Mouse (Mus musculus): ENCODE measurements at regions not wholly inside any gene's neighbourhood (a gene's known extent, or its start where the extent isn't known, plus 50 kb on each side); places are given as distances from the start of the nearest gene placed in this dataset.

- Histone ChIP-seq H3K4me1 (ENCODE audit: insufficient read depth, low read length) (no peaks in the 10 kb centered on the region), H3K27ac (no peak overlapping the region), H3K4me3 (ENCODE audit: low read length) (no peak overlapping the region), H3K4me2 (ENCODE audit: low read depth, low read length) (no peak overlapping the region), H3K36me3 (ENCODE audit: insufficient read depth, low read length) (no peaks in the 10 kb centered on the region), H3K9ac (replicated peaks; ENCODE audit: low read length) (no peak overlapping the region), H3K27me3 (ENCODE audit: insufficient read depth, low read length) (no peaks in the 10 kb centered on the region), H3K9me3 (ENCODE audit: low read length) (no peaks in the 10 kb centered on the region)
- DNase-seq (ENCODE audit: low spot score) = peak; percentile 27
- 53% methylated on average over 6 of the region's 6 CpGs for WGBS
- ATAC-seq = no peak
- no peak for TF ChIP-seq CTCF (IDR thresholded peaks at IDR 0.05; ENCODE audit: low read depth)
Observed at GRCm38 (mm10) chr17:60018752-60019323, 1005.7 kb upstream of the Nudt12 start.

- Histone ChIP-seq H3K9ac (replicated peaks; ENCODE audit: low read length) (no peak overlapping the region), H3K9me3 (ENCODE audit: low read length) (no peaks in the 10 kb centered on the region), H3K27me3 (ENCODE audit: insufficient read depth, low read length) (no peaks in the 10 kb centered on the region), H3K4me1 (ENCODE audit: insufficient read depth, low read length) (no peaks in the 10 kb centered on the region), H3K4me3 (ENCODE audit: low read length) (no peak overlapping the region), H3K36me3 (ENCODE audit: insufficient read depth, low read length) (no peaks in the 10 kb centered on the region), H3K4me2 (ENCODE audit: low read depth, low read length) (no peak overlapping the region), H3K27ac (no peak overlapping the region)
- WGBS = 73% methylated on average over 4 of the region's 4 CpGs
- ATAC-seq (no peak), DNase-seq (ENCODE audit: low spot score) (no peak)
- no peak for TF ChIP-seq CTCF (IDR thresholded peaks at IDR 0.05; ENCODE audit: low read depth)
Observed at GRCm38 (mm10) chr17:59997952-59998351, 984.8 kb upstream of the Nudt12 start.

GRCm38 (mm10) chr17:59979325-59979880 is 966.2 kb upstream of the Nudt12 start:
- ATAC-seq = no peak
- no peak overlapping the region for H3K27ac ChIP-seq
- H3K9ac ChIP-seq (replicated peaks; ENCODE audit: low read length) = no peak overlapping the region
- peak; percentile 9 for DNase-seq (ENCODE audit: low spot score)
- no peaks in the 10 kb centered on the region for H3K27me3 ChIP-seq (ENCODE audit: insufficient read depth, low read length)
- H3K9me3 ChIP-seq (ENCODE audit: low read length) = no peaks in the 10 kb centered on the region
- H3K4me3 ChIP-seq (ENCODE audit: low read length) = no peak overlapping the region
- no peaks in the 10 kb centered on the region for H3K36me3 ChIP-seq (ENCODE audit: insufficient read depth, low read length)
- H3K4me1 ChIP-seq (ENCODE audit: insufficient read depth, low read length) = no peaks in the 10 kb centered on the region
- TF ChIP-seq CTCF (IDR thresholded peaks at IDR 0.05; ENCODE audit: low read depth) = no peak
- no peak overlapping the region for H3K4me2 ChIP-seq (ENCODE audit: low read depth, low read length)

- no peaks in the 10 kb centered on the region for H3K36me3 ChIP-seq (ENCODE audit: insufficient read depth, low read length)
- H3K4me2 ChIP-seq (ENCODE audit: low read depth, low read length) = no peak overlapping the region
- 91% methylated on average over 1 of the region's 1 CpGs for WGBS
- no peak for ATAC-seq
- no peaks in the 10 kb centered on the region for H3K9me3 ChIP-seq (ENCODE audit: low read length)
- H3K9ac ChIP-seq (replicated peaks; ENCODE audit: low read length) = no peak overlapping the region
- no peaks in the 10 kb centered on the region for H3K27me3 ChIP-seq (ENCODE audit: insufficient read depth, low read length)
- no peaks in the 10 kb centered on the region for H3K4me1 ChIP-seq (ENCODE audit: insufficient read depth, low read length)
- no peak for TF ChIP-seq CTCF (IDR thresholded peaks at IDR 0.05; ENCODE audit: low read depth)
- no peak overlapping the region for H3K4me3 ChIP-seq (ENCODE audit: low read length)
- DNase-seq (ENCODE audit: low spot score) = no peak
- no peak overlapping the region for H3K27ac ChIP-seq
Observed at GRCm38 (mm10) chr17:59977136-59977770, 964.1 kb upstream of the Nudt12 start.

GRCm38 (mm10) chr17:59967383-59967782 is 954.2 kb upstream of the Nudt12 start:
- Histone ChIP-seq H3K4me3 (ENCODE audit: low read length) (no peak overlapping the region), H3K27me3 (ENCODE audit: insufficient read depth, low read length) (no peaks in the 10 kb centered on the region), H3K9me3 (ENCODE audit: low read length) (no peaks in the 10 kb centered on the region), H3K36me3 (ENCODE audit: insufficient read depth, low read length) (no peaks in the 10 kb centered on the region), H3K27ac (no peak overlapping the region), H3K9ac (replicated peaks; ENCODE audit: low read length) (no peak overlapping the region), H3K4me1 (ENCODE audit: insufficient read depth, low read length) (no peaks in the 10 kb centered on the region), H3K4me2 (ENCODE audit: low read depth, low read length) (no peak overlapping the region)
- ATAC-seq (no peak), DNase-seq (ENCODE audit: low spot score) (no peak)
- 91% methylated on average over 3 of the region's 3 CpGs for WGBS
- no peak for TF ChIP-seq CTCF (IDR thresholded peaks at IDR 0.05; ENCODE audit: low read depth)

- 56% methylated on average over 4 of the region's 4 CpGs for WGBS
- ATAC-seq = no peak
- no peak for TF ChIP-seq CTCF (IDR thresholded peaks at IDR 0.05; ENCODE audit: low read depth)
- H3K27ac ChIP-seq = no peak overlapping the region
- no peak overlapping the region for H3K4me3 ChIP-seq (ENCODE audit: low read length)
- no peaks in the 10 kb centered on the region for H3K27me3 ChIP-seq (ENCODE audit: insufficient read depth, low read length)
- H3K4me2 ChIP-seq (ENCODE audit: low read depth, low read length) = no peak overlapping the region
- no peaks in the 10 kb centered on the region for H3K36me3 ChIP-seq (ENCODE audit: insufficient read depth, low read length)
- no peaks in the 10 kb centered on the region for H3K9me3 ChIP-seq (ENCODE audit: low read length)
- no peak overlapping the region for H3K9ac ChIP-seq (replicated peaks; ENCODE audit: low read length)
- H3K4me1 ChIP-seq (ENCODE audit: insufficient read depth, low read length) = no peaks in the 10 kb centered on the region
- DNase-seq (ENCODE audit: low spot score) = peak; percentile 11
Observed at GRCm38 (mm10) chr17:59955300-59956057, 942.3 kb upstream of the Nudt12 start.

Data from hindbrain, postnatal 0 days (tissue).